13 mouse cellular contexts compared by ENCODE assay signal in the genomic region with DNA sequence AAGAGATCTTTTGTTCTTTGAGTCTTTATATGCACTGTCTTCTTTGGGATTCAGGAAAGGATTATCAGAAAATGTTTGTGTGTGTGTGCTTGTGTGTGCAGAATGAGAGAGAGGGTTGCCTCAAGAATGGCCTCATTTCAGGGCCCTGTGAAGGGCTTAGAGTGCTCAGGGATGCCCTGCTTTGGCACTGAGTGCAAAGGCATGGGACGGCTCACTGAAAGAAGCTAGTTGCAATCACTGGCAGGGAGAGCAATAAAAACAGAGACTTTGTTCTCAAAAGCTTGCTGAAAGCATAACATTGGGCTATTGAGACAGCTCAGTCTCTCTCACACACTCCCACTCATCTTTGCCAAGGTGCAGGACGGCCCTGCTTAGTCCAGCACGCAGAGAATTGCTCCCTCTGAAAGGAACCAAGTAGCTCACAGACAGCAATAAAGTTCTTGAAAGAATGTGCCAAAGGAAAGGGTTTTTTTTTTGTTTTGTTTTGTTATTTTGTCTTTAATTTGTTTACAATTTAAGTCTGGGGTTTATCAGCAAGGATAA.
"Had no signal": no experiment of that assay in that cellular context is flagged by ENCODE, and none has a peak within 500 bp of the region (broad histone marks: within the 10 kb centered on the region; RNA-seq: fewer than 3 reads in every experiment).

No protein-coding gene starts in this region.

- H3K9ac ChIP-seq: kidney, embryonic 15.5 days; limb, embryonic 13.5 days; liver, embryonic 14.5 days; neural tube, embryonic 12.5 days had no signal

- H3K4me3 ChIP-seq: kidney, embryonic 15.5 days; limb, embryonic 13.5 days; myocyte; neural tube, embryonic 12.5 days had no signal

- H3K4me2 ChIP-seq: kidney, embryonic 15.5 days; limb, embryonic 13.5 days; neural tube, embryonic 12.5 days had no signal

- DNase-seq: kidney, adult 2 months; kidney, postnatal 14 days; left cerebral cortex, postnatal 4 days; lung, adult 18-20 months; retina, postnatal 1 day; spleen, adult 18-20 months; thymus, adult 18-20 months; thymus, postnatal 14 days had no signal

- H3K36me3 ChIP-seq: kidney, embryonic 15.5 days; limb, embryonic 13.5 days; neural tube, embryonic 12.5 days had no signal

- H3K27ac ChIP-seq: kidney, embryonic 15.5 days; limb, embryonic 13.5 days; liver, embryonic 14.5 days; neural tube, embryonic 12.5 days had no signal

- H3K27me3 ChIP-seq: kidney, embryonic 15.5 days; limb, embryonic 13.5 days; neural tube, embryonic 12.5 days had no signal

- H3K9me3 ChIP-seq: kidney, embryonic 15.5 days; limb, embryonic 13.5 days; neural tube, embryonic 12.5 days had no signal

- H3K4me1 ChIP-seq: kidney, embryonic 15.5 days; limb, embryonic 13.5 days; neural tube, embryonic 12.5 days had no signal
